ENCODE assay signal across 9 mouse cellular contexts in the genomic region with DNA sequence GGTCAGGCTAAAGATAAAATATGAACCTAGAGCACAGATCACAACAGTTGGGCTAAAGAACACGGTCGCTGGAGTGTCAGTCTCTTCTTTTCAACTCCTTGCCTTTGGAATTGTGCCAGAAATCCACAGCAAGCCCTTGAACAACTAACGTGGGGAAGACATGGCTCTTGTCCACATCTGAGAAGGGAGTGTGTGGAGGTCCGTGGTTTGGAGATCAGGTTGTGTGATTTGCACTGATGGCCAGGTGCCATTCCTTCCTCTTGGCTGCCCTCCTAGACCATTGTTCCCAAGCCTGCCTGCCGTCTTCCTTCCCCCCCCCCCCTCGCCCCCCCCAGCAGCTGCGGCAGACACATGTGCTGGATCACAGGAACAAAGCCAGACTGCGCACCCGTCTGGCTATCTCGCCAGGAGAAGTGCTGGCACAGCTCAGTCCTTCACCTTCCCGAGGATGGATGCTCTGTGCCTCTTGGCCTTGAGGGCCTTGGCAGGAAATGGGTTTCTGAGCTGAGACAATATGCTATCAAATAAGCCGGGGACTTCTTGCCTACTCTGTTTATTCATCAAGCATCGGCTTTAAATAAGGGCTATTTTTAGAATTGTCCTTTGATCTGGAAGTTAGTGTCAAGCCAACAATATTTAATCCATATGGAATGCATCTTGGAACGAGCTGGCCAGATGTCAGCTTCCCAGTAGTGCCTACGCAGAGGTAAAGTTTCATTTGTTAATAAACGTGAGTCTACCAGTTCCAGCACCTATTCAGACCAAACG.
A peak's percentile ranks its signal among the peaks of the same experiment; 100 is the strongest.
DNase-seq lines count a peak whose midpoint lies in the region; ATAC-seq lines count a peak whose summit lies in the region.
"Had no signal": no experiment of that assay in that cellular context is flagged by ENCODE, and none has a peak within 500 bp of the region (broad histone marks: within the 10 kb centered on the region; RNA-seq: fewer than 3 reads in every experiment).

No protein-coding gene starts in this region.

- WGBS in heart, embryonic 10.5 days = 55% methylated on average over 16 of the region's 17 CpGs
- 27% methylated on average over 16 of the region's 17 CpGs for WGBS in kidney, embryonic 16.5 days
- WGBS in midbrain, embryonic 14.5 days = 72% methylated on average over 17 of the region's 17 CpGs

- H3K4me1 ChIP-seq in heart, embryonic 10.5 days = peaks cover 14% of the 10 kb centered on the region
- H3K4me1 ChIP-seq in kidney, embryonic 16.5 days (ENCODE audit: insufficient read depth, low read length) = peaks cover 17% of the 10 kb centered on the region
- peaks cover 3% of the 10 kb centered on the region; the same call in 1 of the 2 replicates for H3K4me1 ChIP-seq in midbrain, embryonic 14.5 days (ENCODE audit: control insufficient read depth, insufficient read depth, low read length)

- DNase-seq in adrenal gland, postnatal 25 days = peak; percentile 36
- peak; percentile 78 to 81 for DNase-seq in cerebellum, postnatal 14 days
- peak; percentile 50 for DNase-seq in heart, embryonic 10.5 days (ENCODE audit: low spot score)
- DNase-seq in midbrain, embryonic 14.5 days = peak; percentile 39
- DNase-seq in left cerebral cortex, postnatal 36 days (ENCODE audit: low spot score in 2 of 2) = no peak
- no peak for DNase-seq in frontal cortex, postnatal 10 days (ENCODE audit: low spot score in 2 of 2)
- DNase-seq in thymus, postnatal 0 days (ENCODE audit: low spot score) = no peak

- no peaks in the 10 kb centered on the region for H3K9me3 ChIP-seq in heart, embryonic 10.5 days
- H3K9me3 ChIP-seq in kidney, embryonic 16.5 days (ENCODE audit: low read length) = no peaks in the 10 kb centered on the region
- H3K9me3 ChIP-seq in midbrain, embryonic 14.5 days (ENCODE audit: control insufficient read depth, low read length) = no peaks in the 10 kb centered on the region

- ATAC-seq in kidney, embryonic 16.5 days (ENCODE audit: low FRiP score, low TSS enrichment) = peak; percentile 61
- no peak; the same call in 1 of the 2 replicates for ATAC-seq in midbrain, embryonic 14.5 days (ENCODE audit: low FRiP score, low TSS enrichment)
- ATAC-seq: Patski had no signal

- no peak overlapping the region for H3K4me3 ChIP-seq in heart, embryonic 10.5 days
- no peak overlapping the region for H3K4me3 ChIP-seq in kidney, embryonic 16.5 days (ENCODE audit: low read length)
- H3K4me3 ChIP-seq in midbrain, embryonic 14.5 days (replicated peaks; ENCODE audit: low read depth, low read length) = no peak overlapping the region

- no peak overlapping the region for H3K9ac ChIP-seq in kidney, embryonic 16.5 days (replicated peaks; ENCODE audit: low read length)
- H3K9ac ChIP-seq in midbrain, embryonic 14.5 days (replicated peaks; ENCODE audit: low read length) = no peak overlapping the region

- H3K36me3 ChIP-seq in heart, embryonic 10.5 days = 0 out of 2 replicates have a peak, but pooled peaks cover 2% of the 10 kb centered on the region
- H3K36me3 ChIP-seq in kidney, embryonic 16.5 days (ENCODE audit: insufficient read depth, low read length) = no peaks in the 10 kb centered on the region
- no peaks in the 10 kb centered on the region for H3K36me3 ChIP-seq in midbrain, embryonic 14.5 days (ENCODE audit: control insufficient read depth, insufficient read depth, low read length)

- intact Hi-C loops in left cerebral cortex, postnatal 36 days (cut with DNase I) = no loop called here

- H3K27me3 ChIP-seq in heart, embryonic 10.5 days (ENCODE audit: insufficient read depth, poor library complexity, severe bottlenecking) = no peaks in the 10 kb centered on the region; the same call in 1 of the 2 replicates
- no peaks in the 10 kb centered on the region for H3K27me3 ChIP-seq in kidney, embryonic 16.5 days (ENCODE audit: insufficient read depth, low read length)
- no peaks in the 10 kb centered on the region for H3K27me3 ChIP-seq in midbrain, embryonic 14.5 days (ENCODE audit: control insufficient read depth, insufficient read depth, low read length)
- H3K27me3 ChIP-seq: Patski had no signal

- peak overlapping the region; percentile 12; the same call in 1 of the 2 replicates for H3K27ac ChIP-seq in heart, embryonic 10.5 days
- H3K27ac ChIP-seq in kidney, embryonic 16.5 days (ENCODE audit: low read length) = peak overlapping the region; percentile 46
- no peak overlapping the region for H3K27ac ChIP-seq in midbrain, embryonic 14.5 days (replicated peaks; ENCODE audit: low read depth, low read length)

- H3K4me2 ChIP-seq in kidney, embryonic 16.5 days (replicated peaks; ENCODE audit: low read depth, low read length) = no peak overlapping the region
- H3K4me2 ChIP-seq in midbrain, embryonic 14.5 days (ENCODE audit: low read length) = no peak overlapping the region

Comparison
In these comparisons a context has a peak if more than half of its experiments do, and no peak if none do; other contexts are left out.
1. DNase-seq: peak in adrenal gland, postnatal 25 days (single experiment), cerebellum, postnatal 14 days (2 of 2), heart, embryonic 10.5 days (single experiment) and midbrain, embryonic 14.5 days (single experiment); none in left cerebral cortex, postnatal 36 days (0 of 2), frontal cortex, postnatal 10 days (0 of 2) and thymus, postnatal 0 days (single experiment).